Mouse (Mus musculus) forebrain, embryonic 14.5 days (tissue): ENCODE data around the gene Hist1h1d. TPM values are rescaled to one million over a fixed set of nuclear protein-coding genes. Genes with fewer than 3 reads are reported as not detected.
A peak's percentile ranks its signal among the peaks of the same experiment; 100 is the strongest.
"Not testable (repeated sequence)": the region's sequence is repeated elsewhere in the genome, so short reads cannot be mapped to it uniquely, and the experiment has no call there.

Experiments
- ATAC-seq: fragments of 200-750 bp; cut with Nextera tagmentation; 2 replicates; pipeline ENCODE4 v1.8.0; 2017; ENCODE audit warnings: mild to moderate bottlenecking, moderate library complexity
- DNase-seq: peaks from one replicate; pipeline ENCODE4 v3.0.0-alpha.2; 2015; ENCODE audit warnings: low spot score
- H3K27ac ChIP-seq: fragments of 300-500 bp; sonication (generic); 2 replicates; pipeline ENCODE4 v1.5.1; 2014; ENCODE audit warnings: low read depth, mild to moderate bottlenecking, control low read depth, low read length, moderate library complexity
- H3K27me3 ChIP-seq: fragments of 300-500 bp; sonication (generic); replicated peaks from 2 replicates; pipeline ENCODE4 v1.6.1; 2014; ENCODE audit warnings: low read length, control low read depth, mixed read lengths; ENCODE audit not compliant: control insufficient read depth, insufficient read depth
- H3K36me3 ChIP-seq: fragments of 300-500 bp; sonication (generic); 2 replicates; pipeline ENCODE4 v1.6.1; 2014; ENCODE audit warnings: low read length, control low read depth; ENCODE audit not compliant: control insufficient read depth, insufficient read depth
- H3K4me1 ChIP-seq: fragments of 300-500 bp; sonication (generic); 2 replicates; pipeline ENCODE4 v1.6.1; 2014; ENCODE audit warnings: antibody characterized with exemption, low read length, control low read depth; ENCODE audit not compliant: control insufficient read depth, insufficient read depth
- H3K4me2 ChIP-seq: fragments of 300-500 bp; sonication (generic); 2 replicates; pipeline ENCODE4 v1.6.1; 2014; ENCODE audit warnings: mild to moderate bottlenecking, control low read depth, low read length
- H3K4me3 ChIP-seq: fragments of 300-500 bp; sonication (generic); 2 replicates; pipeline ENCODE4 v1.5.1; 2014; ENCODE audit warnings: low read depth, low read length, control low read depth
- H3K9ac ChIP-seq: fragments of 300-500 bp; sonication (generic); 2 replicates; pipeline ENCODE4 v1.6.1; 2014; ENCODE audit warnings: mild to moderate bottlenecking, low read length, control low read depth, moderate library complexity
- H3K9me3 ChIP-seq: fragments of 300-500 bp; sonication (generic); replicated peaks from 2 replicates; pipeline ENCODE4 v1.6.1; 2016; ENCODE audit warnings: low read length, control low read depth, mixed read lengths; ENCODE audit not compliant: control insufficient read depth
- WGBS: fragments of 180-500 bp; shearing (Covaris S2); extraction: QIAGEN DNeasy Blood & Tissue Kit; methylation state at CpG from one replicate; pipeline ENCODE4 v1.1.7; 2014; 5-methylcytosine and 5-hydroxymethylcytosine counted together
- polyA plus RNA-seq: library from polyadenylated mRNA; unstranded; fragments of >200 nt; fragmentation: Nextera tagmentation; extraction: Ambion mirVana; gene quantifications from 2 replicates; pipeline ENCODE4 v1.2.1, GENCODE M21; 2014

Hist1h1d gene
- polyA plus RNA-seq, 1 experiment from 2014 or later, result 0.52 TPM

GRCm38 (mm10) chr13:23561883-23562659 lies 9.0 kb downstream of the Hist1h1d start, which contains the start of gene Hist1h3e:
Hist1h3e (minus strand) TSS chr13:23562369.
- ATAC-seq (peak; percentile 95), DNase-seq (peak; percentile 99)
- H3K36me3 ChIP-seq, H3K27me3 ChIP-seq, H3K4me1 ChIP-seq, H3K9me3 ChIP-seq: not testable (repeated sequence)
- peak within 1 kb of the TSS; percentile 68 for H3K4me2 ChIP-seq
- WGBS, result under 1% methylated on average over 33 of the region's 67 CpGs
- peak within 1 kb of the TSS; percentile 38 for H3K4me3 ChIP-seq
- peak within 1 kb of the TSS; percentile 66 for H3K9ac ChIP-seq
- H3K27ac ChIP-seq, result peak within 1 kb of the TSS; percentile 98

GRCm38 (mm10) chr13:23562699-23563462 lies 9.8 kb downstream of the Hist1h1d start:
- peak; percentile 54 for ATAC-seq

GRCm38 (mm10) chr13:23564482-23564881 lies 11.4 kb downstream of the Hist1h1d start:
- Histone ChIP-seq H3K4me2 (no peak overlapping the region), H3K36me3 (no peaks in the 10 kb centered on the region), H3K9ac (no peak overlapping the region), H3K9me3 (no peaks in the 10 kb centered on the region), H3K4me1 (0 out of 2 replicates have a peak, but pooled peaks cover 3% of the 10 kb centered on the region), H3K27ac (no peak overlapping the region; the same call in 1 of the 2 replicates), H3K4me3 (no peak overlapping the region), H3K27me3 (no peaks in the 10 kb centered on the region)
- no peak for DNase-seq
- WGBS, result 92% methylated on average over 2 of the region's 2 CpGs
- ATAC-seq, result no peak

More at GRCm38 (mm10) chr13:23562699-23563462, 9.8 kb downstream of the Hist1h1d start:
- Histone ChIP-seq H3K27ac (peak overlapping the region; percentile 98), H3K9me3 (no peaks in the 10 kb centered on the region), H3K27me3 (no peaks in the 10 kb centered on the region), H3K4me2 (peak overlapping the region; percentile 68), H3K36me3 (no peaks in the 10 kb centered on the region), H3K4me1 (0 out of 2 replicates have a peak, but pooled peaks cover 3% of the 10 kb centered on the region), H3K9ac (peak overlapping the region; percentile 66), H3K4me3 (peak overlapping the region; percentile 38)
- peak; percentile 91 for DNase-seq
- WGBS, result 2% methylated on average over 18 of the region's 18 CpGs

DNA sequence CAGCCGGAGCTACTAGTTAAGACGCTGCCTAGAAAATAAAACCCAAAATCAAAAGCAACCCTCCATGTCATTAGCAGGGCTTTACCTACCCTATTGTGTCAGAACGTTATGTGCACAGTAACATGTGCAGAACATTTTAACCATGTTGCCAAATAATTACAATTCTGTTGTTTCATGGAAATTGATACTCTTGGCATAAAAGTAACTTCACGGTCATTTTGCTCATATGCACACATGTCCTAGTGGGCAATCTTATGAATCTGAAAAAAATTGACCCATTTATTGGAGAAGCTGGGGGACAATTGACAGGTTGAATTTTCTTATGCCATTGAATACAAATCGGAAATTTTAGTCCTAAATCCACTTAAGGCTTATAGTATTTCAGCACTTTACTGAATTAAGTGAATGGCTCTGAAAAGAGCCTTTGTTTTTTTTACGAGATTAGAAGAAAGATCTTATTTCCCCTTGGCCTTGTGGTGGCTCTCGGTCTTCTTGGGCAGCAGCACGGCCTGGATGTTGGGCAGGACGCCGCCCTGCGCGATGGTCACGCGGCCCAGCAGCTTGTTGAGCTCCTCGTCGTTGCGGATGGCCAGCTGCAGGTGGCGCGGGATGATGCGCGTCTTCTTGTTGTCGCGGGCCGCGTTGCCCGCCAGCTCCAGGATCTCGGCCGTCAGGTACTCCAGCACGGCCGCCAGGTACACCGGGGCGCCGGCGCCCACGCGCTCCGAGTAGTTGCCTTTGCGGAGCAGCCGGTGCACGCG lies 17.4 kb downstream of the Hist1h1d start:
- H3K27me3 ChIP-seq, H3K9me3 ChIP-seq, H3K36me3 ChIP-seq, ATAC-seq: not testable (repeated sequence)
- Histone ChIP-seq H3K4me3 (peak overlapping the region; percentile 46), H3K27ac (peak overlapping the region; percentile 93), H3K9ac (peak overlapping the region; percentile 66), H3K4me2 (peak overlapping the region; percentile 83), H3K4me1 (peaks cover 17% of the 10 kb centered on the region)
- peak; percentile 51 for DNase-seq
- under 1% methylated on average over 24 of the region's 41 CpGs for WGBS

DNA sequence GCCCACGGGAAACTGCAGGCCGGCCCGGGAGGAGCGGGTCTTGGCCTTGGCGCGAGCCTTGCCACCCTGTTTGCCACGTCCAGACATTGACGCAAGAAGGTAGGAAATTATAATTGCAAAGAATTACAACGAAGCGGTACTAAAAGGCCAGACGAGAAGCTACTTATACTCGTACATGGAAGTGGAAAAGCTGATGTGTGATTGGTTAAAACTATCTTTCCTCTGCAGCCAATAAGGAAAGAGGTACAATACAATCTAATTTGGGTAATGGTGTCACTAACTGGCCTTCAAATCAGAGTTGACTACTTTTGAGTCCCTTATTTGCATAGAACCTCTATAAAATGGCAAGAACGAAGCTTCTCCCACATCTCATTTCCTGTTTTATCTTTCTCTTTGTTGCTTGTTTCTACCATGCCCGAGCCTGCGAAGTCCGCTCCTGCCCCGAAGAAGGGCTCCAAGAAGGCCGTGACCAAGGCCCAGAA lies 18.0 kb downstream of the Hist1h1d start, which contains the start of the genes Hist1h2ae and Hist1h2bg:
TSS of gene Hist1h2ae (minus strand) at position 199 of the 482 bp plus-strand sequence.
TSS of gene Hist1h2bg (plus strand) at position 375 of the 482 bp plus-strand sequence.
- peak within 1 kb of the TSS; percentile 83 for H3K4me2 ChIP-seq
- under 1% methylated on average over 18 of the region's 18 CpGs for WGBS
- peak within 1 kb of the TSS; percentile 93 for H3K27ac ChIP-seq
- H3K9ac ChIP-seq, result peak within 1 kb of the TSS; percentile 84
- peaks cover 17% of the 10 kb centered on the region for H3K4me1 ChIP-seq
- ATAC-seq, result peak; percentile 90
- no peaks in the 10 kb centered on the region for H3K36me3 ChIP-seq
- peak; percentile 99 for DNase-seq
- H3K27me3 ChIP-seq, result no peaks in the 10 kb centered on the region
- no peaks in the 10 kb centered on the region for H3K9me3 ChIP-seq
- peak within 1 kb of the TSS; percentile 46 for H3K4me3 ChIP-seq

GRCm38 (mm10) chr13:23571504-23572217 lies 18.6 kb downstream of the Hist1h1d start:
- H3K4me1 ChIP-seq, result peaks cover 23% of the 10 kb centered on the region
- peak overlapping the region; percentile 83 for H3K4me2 ChIP-seq
- WGBS, result under 1% methylated on average over 10 of the region's 34 CpGs
- not testable (repeated sequence) for H3K36me3 ChIP-seq, H3K27me3 ChIP-seq, H3K9me3 ChIP-seq, ATAC-seq
- H3K27ac ChIP-seq, result peak overlapping the region; percentile 93
- H3K9ac ChIP-seq, result peak overlapping the region; percentile 84
- H3K4me3 ChIP-seq, result peak overlapping the region; percentile 46
- peak; percentile 46 for DNase-seq

GRCm38 (mm10) chr13:23572218-23573033 lies 19.4 kb downstream of the Hist1h1d start:
- peak overlapping the region; percentile 84 for H3K9ac ChIP-seq
- H3K27me3 ChIP-seq, result no peaks in the 10 kb centered on the region
- no peaks in the 10 kb centered on the region for H3K9me3 ChIP-seq
- H3K36me3 ChIP-seq, result no peaks in the 10 kb centered on the region
- WGBS, result 34% methylated on average over 2 of the region's 2 CpGs
- no peak for ATAC-seq
- H3K4me3 ChIP-seq, result peak overlapping the region; percentile 46
- H3K4me2 ChIP-seq, result peak overlapping the region; percentile 83
- DNase-seq, result no peak
- peak overlapping the region; percentile 93 for H3K27ac ChIP-seq
- peaks cover 28% of the 10 kb centered on the region for H3K4me1 ChIP-seq
